Mouse (Mus musculus) CH12.LX (cell line): ENCODE data around the gene Mmgt2.

Experiments used
- CTCF ChIP-seq, 2 experiments: IDR thresholded peaks in 1 of 2; conservative IDR thresholded peaks in 1 of 2; 2 replicates each; pipeline ENCODE4 v1.5.1; 2011 to 2012; ENCODE audit warnings: low read depth in 2 of 2, low read length in 2 of 2, improper control_type of control experiment in 1 of 2, inconsistent platforms in 1 of 2, mild to moderate bottlenecking in 1 of 2, moderate library complexity in 1 of 2
- E2F4 ChIP-seq: IDR thresholded peaks from 2 replicates; pipeline ENCODE4 v1.6.1; 2011; ENCODE audit warnings: low read depth, low read length, improper control_type of control experiment; ENCODE audit not compliant: insufficient replicate concordance
- EP300 ChIP-seq: IDR thresholded peaks from 2 replicates; pipeline ENCODE4 v1.6.1; 2011; ENCODE audit warnings: low read length, improper control_type of control experiment
- GABPA ChIP-seq: IDR thresholded peaks from 2 replicates; pipeline ENCODE4 v1.6.1; 2012; ENCODE audit warnings: low read depth, low read length, improper control_type of control experiment, inconsistent platforms; ENCODE audit not compliant: insufficient replicate concordance
- IRF4 ChIP-seq: IDR thresholded peaks from 2 replicates; pipeline ENCODE4 v1.6.1; 2014; ENCODE audit warnings: low read depth, mild to moderate bottlenecking, inconsistent platforms, low read length, improper control_type of control experiment
- JUN ChIP-seq: IDR thresholded peaks from 2 replicates; pipeline ENCODE4 v1.6.1; 2011; ENCODE audit warnings: low read depth, mild to moderate bottlenecking, low read length, improper control_type of control experiment, moderate library complexity; ENCODE audit not compliant: insufficient read depth
- JUND ChIP-seq: conservative IDR thresholded peaks from 2 replicates; pipeline ENCODE4 v1.6.1; 2011; ENCODE audit warnings: low read depth, low read length, improper control_type of control experiment
- KAT2A ChIP-seq: IDR thresholded peaks from 2 replicates; pipeline ENCODE4 v1.6.1; 2012; ENCODE audit warnings: low read length, improper control_type of control experiment, inconsistent platforms; ENCODE audit not compliant: insufficient replicate concordance
- NELFE ChIP-seq: IDR thresholded peaks from 2 replicates; pipeline ENCODE4 v1.6.1; 2011; ENCODE audit warnings: low read depth, low read length, improper control_type of control experiment
- POLR2A ChIP-seq: IDR thresholded peaks from 2 replicates; pipeline ENCODE4 v1.6.1; 2011; ENCODE audit warnings: low read depth, mild to moderate bottlenecking, improper control_type of control experiment, low read length
- TCF12 ChIP-seq: IDR thresholded peaks from 2 replicates; pipeline ENCODE4 v1.6.1; 2014; ENCODE audit warnings: low read depth, mild to moderate bottlenecking, inconsistent platforms, low read length, improper control_type of control experiment
- ZMIZ1 ChIP-seq: IDR thresholded peaks from 2 replicates; pipeline ENCODE4 v1.6.1; 2012; ENCODE audit warnings: low read depth, mild to moderate bottlenecking, inconsistent platforms, low read length, improper control_type of control experiment
- ZNF384 ChIP-seq: IDR thresholded peaks from 2 replicates; pipeline ENCODE4 v1.6.1; 2012; ENCODE audit warnings: low read depth, low read length, improper control_type of control experiment, inconsistent platforms

DNA sequence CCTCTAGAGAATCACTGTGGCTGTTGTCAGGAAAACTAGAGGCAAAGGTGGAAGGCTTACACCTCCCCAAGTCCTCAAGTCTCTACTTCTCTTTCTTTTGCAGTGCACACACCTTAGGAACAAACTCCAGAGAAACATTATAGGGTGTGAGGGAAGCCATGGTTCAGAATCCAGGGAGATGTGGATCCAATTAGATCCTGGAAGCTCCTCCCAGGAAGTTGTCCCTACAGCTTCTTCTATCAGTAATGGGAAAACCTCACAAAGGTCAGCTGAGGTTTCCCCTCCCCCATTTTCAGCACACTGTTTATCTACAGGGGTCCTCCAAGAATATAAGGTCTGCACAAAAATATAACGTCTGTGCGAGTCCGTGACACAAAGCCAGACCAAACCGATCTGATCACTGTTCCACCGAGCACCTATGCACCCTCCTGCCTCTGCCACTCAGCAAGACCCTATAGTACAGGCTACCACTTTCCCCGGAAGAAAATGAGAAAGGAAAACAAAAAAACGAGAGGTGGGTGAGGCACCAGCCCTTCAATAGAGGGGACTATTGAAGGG lies 1.4 kb upstream of the Mmgt2 start:
- TF ChIP-seq IRF4 (no peak), CTCF (conservative IDR thresholded peaks at IDR 0.05 in 1 of 2, IDR thresholded peaks at IDR 0.05 in 1 of 2; ENCODE audit: low read depth in 2 of 2, low read length in 2 of 2) (no peak), JUND (no peak), ZMIZ1 (no peak), POLR2A (no peak), NELFE (no peak), JUN (no peak), TCF12 (no peak), KAT2A (no peak), EP300 (no peak), GABPA (no peak), ZNF384 (no peak), E2F4 (no peak)
